Mouse (Mus musculus) megakaryocyte progenitor cell, adult 5-6 weeks (primary cell): ENCODE results near the gene Atp5g2. TPM values are rescaled to one million over a fixed set of nuclear protein-coding genes. Genes with fewer than 3 reads are reported as not detected.
"Not testable (repeated sequence)": the region's sequence is repeated elsewhere in the genome, so short reads cannot be mapped to it uniquely, and the experiment has no call there.

Source experiments
- ATAC-seq: replicated peaks from 2 replicates; pipeline ENCODE4 v1.8.0; 2016; ENCODE audit warnings: mild to moderate bottlenecking, moderate TSS enrichment, inconsistent platforms; ENCODE audit not compliant: poor library complexity
- total RNA-seq, 2 experiments: library from RNA; stranded (forward) in 1 of 2; stranded (reverse) in 1 of 2; fragments of 157-497, 149-512 nt in 1 of 2; fragments of 200-1000 nt in 1 of 2; gene quantifications; 2 replicates each; pipeline versions ENCODE4 v1.2.3 to v1.2.4; 2015 to 2017

Gene Atp5g2
- total RNA-seq, 2 experiments from 2014 or later: 58.2 to 73.8 TPM

GRCm38 (mm10) chr15:102670281-102670680 lies 1.9 kb downstream of the Atp5g2 start:
- ATAC-seq: no peak

- no peak for ATAC-seq
Observed at GRCm38 (mm10) chr15:102669571-102669970, 2.6 kb downstream of the Atp5g2 start.

DNA sequence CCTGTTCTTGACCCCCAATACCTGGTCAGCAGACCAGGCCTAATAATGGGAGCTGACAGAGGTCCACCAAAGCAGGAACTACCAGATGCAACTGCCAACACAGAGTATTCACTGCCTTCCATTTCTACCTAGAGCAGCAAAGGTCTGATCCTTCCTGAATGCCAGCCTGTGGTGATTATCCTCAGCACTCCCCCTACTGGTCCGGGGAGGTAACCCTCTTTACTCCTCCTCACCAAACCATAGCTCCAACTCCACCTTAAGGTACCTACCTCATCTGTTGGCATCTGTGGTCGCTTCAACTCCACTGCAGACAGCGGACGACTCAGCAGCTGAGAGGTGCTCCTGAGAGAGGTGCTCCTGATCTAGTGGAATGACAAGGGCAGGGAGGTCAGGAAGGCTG lies 6.7 kb downstream of the Atp5g2 start:
- ATAC-seq: peak; percentile 96

DNA sequence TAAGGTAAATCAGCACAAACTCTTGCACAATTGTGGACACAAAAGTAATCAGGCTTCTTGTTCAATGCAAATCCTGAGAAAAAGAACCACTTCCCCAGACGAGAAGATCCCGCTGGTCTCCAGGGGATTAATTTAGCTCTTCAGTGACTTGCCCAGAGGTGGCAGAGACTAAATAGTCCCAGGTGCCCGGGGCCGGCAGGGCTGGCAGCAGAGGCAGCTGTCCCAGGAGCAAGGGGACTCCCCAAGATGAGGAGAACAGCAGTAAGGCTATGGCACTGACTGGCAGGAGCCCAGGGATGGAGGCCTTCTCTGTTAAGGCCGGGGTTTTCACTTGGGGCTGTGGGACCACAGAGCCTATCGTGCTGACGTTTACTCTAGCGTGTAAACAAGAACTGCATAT lies 8.3 kb downstream of the Atp5g2 start:
- ATAC-seq: no peak

- ATAC-seq: not testable (repeated sequence)
Observed at GRCm38 (mm10) chr15:102662601-102663000, 9.6 kb downstream of the Atp5g2 start.

- no peak for ATAC-seq
Observed at GRCm38 (mm10) chr15:102657926-102658381, 14.2 kb downstream of the Atp5g2 start.

- ATAC-seq: no peak
Observed at GRCm38 (mm10) chr15:102656658-102657057, 15.5 kb downstream of the Atp5g2 start.

DNA sequence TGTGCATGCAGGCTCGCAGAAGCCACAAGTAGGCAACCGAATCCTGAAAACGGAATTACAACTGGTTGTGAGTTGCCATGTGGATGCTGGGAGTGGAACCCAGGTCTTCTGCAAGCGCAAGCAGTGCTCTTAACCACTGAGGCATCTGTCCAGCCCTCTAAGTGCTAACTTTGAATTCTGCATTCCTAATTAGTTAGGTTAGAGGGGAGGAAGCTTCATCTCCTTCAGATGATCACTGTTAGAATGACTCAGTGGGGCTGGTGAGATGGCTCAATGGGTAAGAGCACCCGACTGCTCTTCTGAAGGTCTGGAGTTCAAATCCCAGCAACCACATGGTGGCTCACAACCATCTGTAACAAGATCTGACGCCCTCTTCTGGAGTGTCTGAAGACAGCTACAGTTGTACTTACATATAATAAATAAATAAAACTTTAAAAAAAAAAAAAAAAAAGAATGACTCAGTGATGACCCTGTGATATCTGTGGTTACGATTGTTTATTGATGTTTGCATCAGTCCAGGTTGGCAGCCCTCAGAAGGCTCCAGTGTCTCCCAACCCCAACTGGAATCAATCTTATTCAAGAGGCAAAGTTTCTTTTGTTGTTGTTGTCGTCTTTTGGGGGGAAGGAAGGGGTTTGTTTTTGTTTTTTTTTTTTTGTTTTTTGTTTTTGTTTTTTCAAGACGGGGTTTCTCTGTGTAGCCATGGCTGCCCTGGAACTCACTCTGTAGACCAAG lies 20.1 kb downstream of the Atp5g2 start:
- not testable (repeated sequence) for ATAC-seq

GRCm38 (mm10) chr15:102651107-102651506 lies 21.0 kb downstream of the Atp5g2 start:
- ATAC-seq: no peak

- no peak for ATAC-seq
Observed at GRCm38 (mm10) chr15:102635817-102636216, 36.3 kb downstream of the Atp5g2 start.

DNA sequence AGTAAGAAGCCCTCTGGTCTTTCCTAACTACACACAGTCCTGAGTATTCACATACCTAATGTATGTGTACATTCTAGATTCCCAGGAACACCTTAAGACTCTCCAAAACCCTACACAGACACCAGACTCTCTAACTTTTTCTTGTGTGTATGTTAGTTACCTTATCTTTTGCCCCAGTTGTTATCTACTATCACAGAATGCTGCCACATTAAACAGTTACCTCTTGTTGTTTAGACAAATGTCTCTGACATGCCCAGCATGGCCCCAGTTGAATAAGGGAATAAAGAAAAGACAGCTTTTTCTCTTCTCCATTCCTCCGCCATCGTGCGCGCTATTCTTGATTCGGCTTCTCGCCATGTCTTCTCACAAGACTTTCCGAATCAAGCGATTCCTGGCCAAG lies 37.5 kb downstream of the Atp5g2 start:
- ATAC-seq: peak; percentile 37; the same call in 1 of the 2 replicates

- ATAC-seq: peak; percentile 62
Observed at GRCm38 (mm10) chr15:102625687-102626055, 46.5 kb downstream of the Atp5g2 start.

- peak; percentile 86 for ATAC-seq
Observed at GRCm38 (mm10) chr15:102624970-102625686, 47.0 kb downstream of the Atp5g2 start, which contains the start of the genes Gm28047 and Atf7. Gene Gm28047 (minus strand): TSS chr15:102625067. Gene Atf7 (minus strand): TSS chr15:102625464.

GRCm38 (mm10) chr15:102624291-102624969 lies 47.7 kb downstream of the Atp5g2 start:
- ATAC-seq: no peak

DNA sequence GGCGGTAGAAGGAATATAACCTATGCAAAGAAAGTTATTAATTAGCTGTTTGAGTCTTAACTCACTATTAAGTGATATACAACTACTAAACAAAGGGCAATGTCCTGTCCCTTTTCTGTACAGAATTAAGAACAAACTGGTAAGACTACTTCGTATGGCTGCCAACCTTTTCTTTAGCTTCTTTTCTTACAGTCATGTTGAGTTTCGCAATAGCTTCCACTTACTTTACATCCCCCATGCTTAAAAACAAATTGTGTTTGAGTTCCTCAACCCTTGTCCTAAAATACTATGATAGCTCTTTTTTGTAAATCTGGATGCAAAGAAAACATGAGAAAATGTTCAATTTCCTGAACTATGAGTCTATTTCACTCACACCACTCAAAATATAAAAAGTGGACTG lies 49.0 kb downstream of the Atp5g2 start:
- ATAC-seq: no peak

DNA sequence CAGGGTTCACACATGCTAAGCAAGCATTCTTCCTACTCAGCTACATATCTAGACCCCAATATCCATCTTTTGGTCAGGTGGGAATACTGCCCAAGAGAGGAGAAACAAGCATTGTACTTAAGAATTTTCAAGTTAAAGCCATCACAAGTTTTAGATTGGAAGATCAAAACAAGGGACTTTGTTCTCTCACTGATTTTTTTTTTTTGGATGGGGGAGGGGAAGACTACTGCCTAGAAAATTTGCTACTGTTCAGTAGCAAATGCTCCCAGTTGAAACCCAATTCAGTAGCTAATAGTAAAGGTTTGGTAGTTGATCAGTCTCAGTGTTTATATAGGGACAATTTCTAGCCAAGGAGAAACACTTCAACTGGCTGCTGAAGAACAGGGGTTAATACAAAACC lies 49.6 kb downstream of the Atp5g2 start:
- ATAC-seq: no peak

DNA sequence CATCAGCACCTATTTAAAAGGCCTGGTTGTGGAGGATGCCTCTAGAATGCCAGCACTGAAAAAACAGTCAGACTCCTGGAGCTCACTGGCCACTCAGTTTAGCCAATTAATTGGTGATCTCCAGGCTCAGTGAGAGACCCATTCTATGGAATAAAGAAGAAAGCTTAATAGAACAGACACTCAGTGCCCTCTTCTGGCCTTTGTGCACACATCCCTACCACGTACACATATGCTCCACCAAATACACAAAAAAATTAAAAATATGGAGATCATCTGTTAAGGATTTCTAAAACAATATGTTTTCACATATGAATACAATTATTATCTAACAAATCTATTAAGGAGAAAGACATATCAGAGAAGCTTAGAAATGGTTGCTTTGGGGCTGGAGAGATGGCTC lies 51.4 kb downstream of the Atp5g2 start:
- ATAC-seq: no peak

DNA sequence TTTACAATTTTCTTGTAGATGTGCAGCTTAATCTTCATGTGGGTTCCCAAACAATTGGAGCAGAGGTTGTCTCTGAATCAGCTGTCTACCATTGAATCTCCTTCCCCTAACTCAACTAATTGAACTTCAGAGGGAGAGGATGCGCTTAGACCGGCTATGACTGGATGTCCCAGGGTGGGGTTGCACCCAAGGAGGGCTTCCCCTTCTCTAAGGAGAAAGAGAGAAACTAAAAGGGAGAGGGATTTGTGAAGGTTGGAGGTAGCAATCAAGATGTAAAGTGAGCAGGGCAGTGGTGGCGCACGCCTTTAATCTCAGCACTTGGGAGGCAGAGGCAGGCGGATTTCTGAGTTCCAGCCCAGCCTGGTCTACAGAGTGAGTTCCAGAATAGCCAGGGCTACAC lies 52.7 kb downstream of the Atp5g2 start:
- no peak for ATAC-seq

DNA sequence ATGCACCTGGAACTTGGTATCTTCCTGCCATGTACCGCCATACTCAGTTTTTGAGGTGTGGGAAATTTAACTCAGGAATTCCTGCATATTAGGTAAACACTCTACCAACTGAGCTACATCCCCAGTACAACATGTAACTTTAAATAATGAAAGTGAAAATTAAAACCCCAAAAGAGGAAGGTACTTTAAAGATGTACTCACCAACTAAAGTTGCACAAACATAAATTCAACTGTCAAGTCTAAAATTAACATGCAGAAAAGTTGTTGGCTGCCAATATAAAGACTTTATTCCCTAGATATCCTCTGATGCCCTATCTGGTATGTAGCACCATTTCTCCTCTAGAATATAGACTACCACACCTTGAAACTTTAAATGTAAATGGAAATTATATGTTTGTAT lies 54.5 kb downstream of the Atp5g2 start:
- peak; percentile 64 for ATAC-seq

- peak; percentile 44; the same call in 1 of the 2 replicates for ATAC-seq
Observed at GRCm38 (mm10) chr15:102616174-102616573, 56.0 kb downstream of the Atp5g2 start.

DNA sequence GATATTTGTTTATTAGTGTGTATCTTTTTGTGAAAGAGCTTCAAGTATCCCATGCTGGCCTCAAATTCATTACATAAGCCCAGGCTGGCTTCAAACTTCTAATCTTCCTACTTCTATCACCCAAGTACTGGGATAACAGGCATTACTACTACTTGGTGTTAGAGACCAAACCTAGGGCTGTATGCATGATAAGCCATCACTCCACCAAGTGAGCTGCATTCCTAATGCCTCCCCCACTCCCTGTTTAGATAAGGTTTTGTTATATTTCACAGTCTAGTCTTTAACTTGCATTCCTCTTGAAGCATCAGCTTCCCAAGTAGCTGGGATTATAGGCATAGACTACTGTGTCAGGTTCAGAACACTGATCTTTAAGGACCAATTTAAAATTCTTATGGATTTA lies 57.9 kb downstream of the Atp5g2 start:
- ATAC-seq: 0 out of 2 replicates have a peak, but pooled peaks have one; percentile 21
